Mouse (Mus musculus): ENCODE measurements around the gene Limk2. TPM values are rescaled to one million over a fixed set of nuclear protein-coding genes. Genes with fewer than 3 reads are reported as not detected.
A peak's percentile ranks its signal among the peaks of the same experiment; 100 is the strongest.

Gene Limk2
- polyA plus RNA-seq, 1 experiment from 2014 or later, result 49.1 TPM

GRCm38 (mm10) chr11:3328806-3329775 lies 79.9 kb downstream of the Limk2 start:
- Histone ChIP-seq H3K4me3 (ENCODE audit: low read depth, low read length) (no peak overlapping the region), H3K4me2 (no peak overlapping the region), H3K4me1 (ENCODE audit: insufficient read depth) (0 out of 2 replicates have a peak, but pooled peaks cover 12% of the 10 kb centered on the region), H3K9me3 (ENCODE audit: low read depth, low read length) (no peaks in the 10 kb centered on the region), H3K9ac (no peak overlapping the region), H3K27ac (ENCODE audit: low read depth) (no peak overlapping the region), H3K27me3 (ENCODE audit: insufficient read depth, low read length) (no peaks in the 10 kb centered on the region), H3K36me3 (ENCODE audit: insufficient read depth) (no peaks in the 10 kb centered on the region)
- DNase-seq (no peak), ATAC-seq (ENCODE audit: insufficient read depth) (no peak)
- 66% methylated on average over 11 of the region's 11 CpGs for WGBS
- TF ChIP-seq CTCF (IDR thresholded peaks at IDR 0.05; ENCODE audit: low read depth), result no peak

GRCm38 (mm10) chr11:3328271-3328670 lies 80.7 kb downstream of the Limk2 start:
- Histone ChIP-seq H3K27me3 (ENCODE audit: insufficient read depth, low read length) (no peaks in the 10 kb centered on the region), H3K9me3 (ENCODE audit: low read depth, low read length) (no peaks in the 10 kb centered on the region), H3K4me2 (no peak overlapping the region), H3K4me1 (ENCODE audit: insufficient read depth) (0 out of 2 replicates have a peak, but pooled peaks cover 12% of the 10 kb centered on the region), H3K27ac (ENCODE audit: low read depth) (no peak overlapping the region), H3K9ac (no peak overlapping the region), H3K36me3 (ENCODE audit: insufficient read depth) (no peaks in the 10 kb centered on the region), H3K4me3 (ENCODE audit: low read depth, low read length) (no peak overlapping the region)
- no peak for ATAC-seq (ENCODE audit: insufficient read depth)
- DNase-seq, result no peak
- peak; percentile 9; the same call in 1 of the 2 replicates for TF ChIP-seq CTCF (IDR thresholded peaks at IDR 0.05; ENCODE audit: low read depth)
- 76% methylated on average over 5 of the region's 5 CpGs for WGBS

- 85% methylated on average over 3 of the region's 3 CpGs for WGBS
- no peak for ATAC-seq (ENCODE audit: insufficient read depth)
These were observed 90.7 kb downstream of the Limk2 start for GRCm38 (mm10) chr11:3318286-3318685.

GRCm38 (mm10) chr11:3314148-3314547 lies 94.8 kb downstream of the Limk2 start:
- Histone ChIP-seq H3K4me2 (no peak overlapping the region), H3K9me3 (ENCODE audit: low read depth, low read length) (no peaks in the 10 kb centered on the region), H3K4me3 (ENCODE audit: low read depth, low read length) (no peak overlapping the region), H3K9ac (no peak overlapping the region), H3K36me3 (ENCODE audit: insufficient read depth) (peaks cover 40% of the 10 kb centered on the region), H3K4me1 (ENCODE audit: insufficient read depth) (no peaks in the 10 kb centered on the region), H3K27me3 (ENCODE audit: insufficient read depth, low read length) (no peaks in the 10 kb centered on the region), H3K27ac (ENCODE audit: low read depth) (no peak overlapping the region)
- DNase-seq (peak; percentile 74), ATAC-seq (ENCODE audit: insufficient read depth) (peak; percentile 33)
- 33% methylated on average over 2 of the region's 2 CpGs for WGBS
- peak; percentile 72 for TF ChIP-seq CTCF (IDR thresholded peaks at IDR 0.05; ENCODE audit: low read depth)

More at GRCm38 (mm10) chr11:3318286-3318685, 90.7 kb downstream of the Limk2 start:
- Histone ChIP-seq H3K4me2 (no peak overlapping the region), H3K9ac (no peak overlapping the region), H3K27me3 (ENCODE audit: insufficient read depth, low read length) (no peaks in the 10 kb centered on the region), H3K36me3 (ENCODE audit: insufficient read depth) (peaks cover 6% of the 10 kb centered on the region; the same call in 1 of the 2 replicates), H3K27ac (ENCODE audit: low read depth) (no peak overlapping the region), H3K4me3 (ENCODE audit: low read depth, low read length) (no peak overlapping the region), H3K9me3 (ENCODE audit: low read depth, low read length) (no peaks in the 10 kb centered on the region), H3K4me1 (ENCODE audit: insufficient read depth) (no peaks in the 10 kb centered on the region)
- DNase-seq, result no peak
- TF ChIP-seq CTCF (IDR thresholded peaks at IDR 0.05; ENCODE audit: low read depth), result no peak

- ATAC-seq (ENCODE audit: insufficient read depth) (no peak), DNase-seq (no peak)
- Histone ChIP-seq H3K4me2 (no peak overlapping the region), H3K27me3 (ENCODE audit: insufficient read depth, low read length) (no peaks in the 10 kb centered on the region), H3K9ac (no peak overlapping the region), H3K4me3 (ENCODE audit: low read depth, low read length) (no peak overlapping the region), H3K4me1 (ENCODE audit: insufficient read depth) (no peaks in the 10 kb centered on the region), H3K27ac (ENCODE audit: low read depth) (no peak overlapping the region), H3K9me3 (ENCODE audit: low read depth, low read length) (no peaks in the 10 kb centered on the region), H3K36me3 (ENCODE audit: insufficient read depth) (peaks cover 48% of the 10 kb centered on the region)
- no peak for TF ChIP-seq CTCF (IDR thresholded peaks at IDR 0.05; ENCODE audit: low read depth)
- WGBS, result 84% methylated on average over 1 of the region's 1 CpGs
These were observed 95.7 kb downstream of the Limk2 start for GRCm38 (mm10) chr11:3313294-3313693.

- no peak for ATAC-seq (ENCODE audit: insufficient read depth)
- Histone ChIP-seq H3K36me3 (ENCODE audit: insufficient read depth) (peaks cover 63% of the 10 kb centered on the region), H3K27me3 (ENCODE audit: insufficient read depth, low read length) (no peaks in the 10 kb centered on the region), H3K4me2 (no peak overlapping the region), H3K4me3 (ENCODE audit: low read depth, low read length) (no peak overlapping the region), H3K9ac (no peak overlapping the region), H3K9me3 (ENCODE audit: low read depth, low read length) (no peaks in the 10 kb centered on the region), H3K27ac (ENCODE audit: low read depth) (no peak overlapping the region), H3K4me1 (ENCODE audit: insufficient read depth) (no peaks in the 10 kb centered on the region)
- TF ChIP-seq CTCF (IDR thresholded peaks at IDR 0.05; ENCODE audit: low read depth), result no peak
- DNase-seq, result no peak
- WGBS, result 80% methylated on average over 9 of the region's 10 CpGs
These were observed 97.2 kb downstream of the Limk2 start for GRCm38 (mm10) chr11:3311586-3312347.

Data from lung, embryonic 14.5 days (tissue).